Mouse (Mus musculus): Measurements from ENCODE around the gene Ptpru. TPM values are rescaled to one million over a fixed set of nuclear protein-coding genes. Genes with fewer than 3 reads are reported as not detected.

The Ptpru gene
- polyA plus RNA-seq, 1 experiment from 2014 or later = 2.3 TPM

GRCm38 (mm10) chr4:131784034-131784433, 54.1 kb downstream of the Ptpru start:
- H3K4me3 ChIP-seq (ENCODE audit: low read depth, low read length) = no peak overlapping the region
- no peaks in the 10 kb centered on the region for H3K36me3 ChIP-seq (ENCODE audit: control insufficient read depth, insufficient read depth)
- H3K9ac ChIP-seq (ENCODE audit: low read depth, low read length) = no peak overlapping the region
- WGBS = 24% methylated on average over 9 of the region's 9 CpGs
- peak; percentile 85 for TF ChIP-seq CTCF (IDR thresholded peaks at IDR 0.05; ENCODE audit: low read depth)
- no peak for ATAC-seq
- no peaks in the 10 kb centered on the region; the same call in 1 of the 2 replicates for H3K4me1 ChIP-seq (replicated peaks; ENCODE audit: control insufficient read depth, insufficient read depth, low read length)
- no peak overlapping the region for H3K4me2 ChIP-seq (replicated peaks; ENCODE audit: low read depth)
- no peaks in the 10 kb centered on the region for H3K27me3 ChIP-seq (replicated peaks; ENCODE audit: control insufficient read depth, insufficient read depth, low read length)
- H3K27ac ChIP-seq (ENCODE audit: low read depth, low read length) = no peak overlapping the region
- H3K9me3 ChIP-seq (ENCODE audit: control insufficient read depth) = no peaks in the 10 kb centered on the region

GRCm38 (mm10) chr4:131781023-131781422, 57.1 kb downstream of the Ptpru start:
- TF ChIP-seq CTCF (IDR thresholded peaks at IDR 0.05; ENCODE audit: low read depth) = no peak
- Histone ChIP-seq H3K4me1 (replicated peaks; ENCODE audit: control insufficient read depth, insufficient read depth, low read length) (no peaks in the 10 kb centered on the region; the same call in 1 of the 2 replicates), H3K9me3 (ENCODE audit: control insufficient read depth) (no peaks in the 10 kb centered on the region), H3K4me2 (replicated peaks; ENCODE audit: low read depth) (no peak overlapping the region), H3K9ac (ENCODE audit: low read depth, low read length) (no peak overlapping the region), H3K27ac (ENCODE audit: low read depth, low read length) (no peak overlapping the region), H3K36me3 (ENCODE audit: control insufficient read depth, insufficient read depth) (no peaks in the 10 kb centered on the region), H3K27me3 (replicated peaks; ENCODE audit: control insufficient read depth, insufficient read depth, low read length) (no peaks in the 10 kb centered on the region), H3K4me3 (ENCODE audit: low read depth, low read length) (no peak overlapping the region)
- no peak for ATAC-seq
- WGBS = 46% methylated on average over 3 of the region's 3 CpGs

- Histone ChIP-seq H3K4me2 (replicated peaks; ENCODE audit: low read depth) (no peak overlapping the region), H3K9me3 (ENCODE audit: control insufficient read depth) (no peaks in the 10 kb centered on the region), H3K27me3 (replicated peaks; ENCODE audit: control insufficient read depth, insufficient read depth, low read length) (no peaks in the 10 kb centered on the region), H3K4me1 (replicated peaks; ENCODE audit: control insufficient read depth, insufficient read depth, low read length) (no peaks in the 10 kb centered on the region; the same call in 1 of the 2 replicates), H3K27ac (ENCODE audit: low read depth, low read length) (no peak overlapping the region), H3K9ac (ENCODE audit: low read depth, low read length) (no peak overlapping the region), H3K4me3 (ENCODE audit: low read depth, low read length) (no peak overlapping the region), H3K36me3 (ENCODE audit: control insufficient read depth, insufficient read depth) (no peaks in the 10 kb centered on the region; the same call in 1 of the 2 replicates)
- WGBS = 87% methylated on average over 14 of the region's 14 CpGs
- no peak for ATAC-seq
- no peak for TF ChIP-seq CTCF (IDR thresholded peaks at IDR 0.05; ENCODE audit: low read depth)
These were observed 59.3 kb downstream of the Ptpru start for GRCm38 (mm10) chr4:131778616-131779275.

GRCm38 (mm10) chr4:131771384-131771783, 66.7 kb downstream of the Ptpru start:
- no peak overlapping the region for H3K4me3 ChIP-seq (ENCODE audit: low read depth, low read length)
- no peak overlapping the region for H3K27ac ChIP-seq (ENCODE audit: low read depth, low read length)
- TF ChIP-seq CTCF (IDR thresholded peaks at IDR 0.05; ENCODE audit: low read depth) = no peak
- WGBS = 73% methylated on average over 11 of the region's 11 CpGs
- H3K9me3 ChIP-seq (ENCODE audit: control insufficient read depth) = no peaks in the 10 kb centered on the region
- no peak overlapping the region for H3K9ac ChIP-seq (ENCODE audit: low read depth, low read length)
- H3K4me1 ChIP-seq (replicated peaks; ENCODE audit: control insufficient read depth, insufficient read depth, low read length) = no peaks in the 10 kb centered on the region
- H3K36me3 ChIP-seq (ENCODE audit: control insufficient read depth, insufficient read depth) = no peaks in the 10 kb centered on the region; the same call in 1 of the 2 replicates
- no peaks in the 10 kb centered on the region for H3K27me3 ChIP-seq (replicated peaks; ENCODE audit: control insufficient read depth, insufficient read depth, low read length)
- H3K4me2 ChIP-seq (replicated peaks; ENCODE audit: low read depth) = no peak overlapping the region
- no peak for ATAC-seq

- H3K4me3 ChIP-seq (ENCODE audit: low read depth, low read length) = no peak overlapping the region
- H3K4me2 ChIP-seq (replicated peaks; ENCODE audit: low read depth) = no peak overlapping the region
- no peaks in the 10 kb centered on the region for H3K27me3 ChIP-seq (replicated peaks; ENCODE audit: control insufficient read depth, insufficient read depth, low read length)
- no peak for ATAC-seq
- no peak overlapping the region for H3K27ac ChIP-seq (ENCODE audit: low read depth, low read length)
- 90% methylated on average over 7 of the region's 7 CpGs for WGBS
- no peaks in the 10 kb centered on the region for H3K4me1 ChIP-seq (replicated peaks; ENCODE audit: control insufficient read depth, insufficient read depth, low read length)
- H3K9ac ChIP-seq (ENCODE audit: low read depth, low read length) = no peak overlapping the region
- no peak for TF ChIP-seq CTCF (IDR thresholded peaks at IDR 0.05; ENCODE audit: low read depth)
- H3K36me3 ChIP-seq (ENCODE audit: control insufficient read depth, insufficient read depth) = no peaks in the 10 kb centered on the region
- H3K9me3 ChIP-seq (ENCODE audit: control insufficient read depth) = no peaks in the 10 kb centered on the region
These were observed 74.2 kb downstream of the Ptpru start for GRCm38 (mm10) chr4:131763911-131764310.

GRCm38 (mm10) chr4:131763479-131763878, 74.6 kb downstream of the Ptpru start:
- Histone ChIP-seq H3K9me3 (ENCODE audit: control insufficient read depth) (no peaks in the 10 kb centered on the region), H3K4me2 (replicated peaks; ENCODE audit: low read depth) (no peak overlapping the region), H3K4me3 (ENCODE audit: low read depth, low read length) (no peak overlapping the region), H3K4me1 (replicated peaks; ENCODE audit: control insufficient read depth, insufficient read depth, low read length) (no peaks in the 10 kb centered on the region), H3K27ac (ENCODE audit: low read depth, low read length) (no peak overlapping the region), H3K9ac (ENCODE audit: low read depth, low read length) (no peak overlapping the region), H3K27me3 (replicated peaks; ENCODE audit: control insufficient read depth, insufficient read depth, low read length) (no peaks in the 10 kb centered on the region), H3K36me3 (ENCODE audit: control insufficient read depth, insufficient read depth) (no peaks in the 10 kb centered on the region)
- WGBS = 69% methylated on average over 3 of the region's 3 CpGs
- peak; percentile 51 for TF ChIP-seq CTCF (IDR thresholded peaks at IDR 0.05; ENCODE audit: low read depth)
- ATAC-seq = no peak
